ENCODE assay signal across 14 mouse cellular contexts in the genomic region with DNA sequence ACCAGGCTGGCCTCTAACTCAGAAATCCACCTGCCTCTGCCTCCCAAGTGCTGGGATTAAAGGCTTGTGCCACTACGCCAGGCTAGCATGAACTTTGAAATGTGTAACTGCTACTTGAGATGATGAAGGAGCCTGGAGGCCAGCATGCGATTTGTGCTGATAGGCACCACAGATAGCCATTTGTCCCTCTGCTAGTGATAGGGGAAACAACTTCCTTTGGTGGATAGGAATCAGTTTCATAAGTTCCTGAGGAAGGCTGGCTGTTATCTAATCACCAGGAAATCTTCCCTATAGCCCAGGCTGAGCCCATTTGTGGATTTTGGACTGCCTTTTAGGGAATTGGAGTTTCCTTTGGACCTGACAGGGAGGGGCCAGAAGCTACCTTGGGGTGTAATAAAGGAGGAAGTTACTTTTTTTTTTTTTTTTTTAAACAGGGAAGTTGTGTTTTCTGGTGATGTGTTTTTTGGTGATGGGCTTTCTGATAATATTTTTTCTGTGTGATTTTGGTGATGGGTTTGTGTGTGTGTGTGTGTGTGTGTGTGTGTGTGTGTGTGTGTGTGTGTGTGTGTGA. TPM values are rescaled to one million over a fixed set of nuclear protein-coding genes. Genes with fewer than 3 reads are reported as not detected.
"Had no signal": no experiment of that assay in that cellular context is flagged by ENCODE, and none has a peak within 500 bp of the region (broad histone marks: within the 10 kb centered on the region; RNA-seq: fewer than 3 reads in every experiment).

No protein-coding gene starts in this region.

- H3K4me1 ChIP-seq: limb, embryonic 13.5 days; midbrain, embryonic 13.5 days had no signal

- ATAC-seq: midbrain, embryonic 13.5 days had no signal

- H3K4me3 ChIP-seq: limb, embryonic 13.5 days; midbrain, embryonic 13.5 days had no signal

- DNase-seq: kidney, adult 9 months; left cerebral cortex, postnatal 4 days; lung, embryonic 14.5 days; lung, postnatal 10 days; lung, postnatal 4 days; right cerebral cortex, adult 18-20 months; right cerebral cortex, postnatal 25 days; thymus, postnatal 14 days had no signal

- H3K27me3 ChIP-seq: limb, embryonic 13.5 days; midbrain, embryonic 13.5 days had no signal

- H3K27ac ChIP-seq: kidney, postnatal 0 days; limb, embryonic 13.5 days; liver, embryonic 14.5 days; midbrain, embryonic 13.5 days; stomach, postnatal 0 days had no signal

RNA-seq across cellular contexts. Expression of a gene that starts 8.8 kb away (rescaled TPM):
- total RNA-seq: megakaryocyte-erythroid progenitor cell, adult 5-6 weeks had no signal

RNA-seq across cellular contexts. Expression of a gene that starts 34.2 kb away (rescaled TPM):
- total RNA-seq: megakaryocyte-erythroid progenitor cell, adult 5-6 weeks had no signal
